Comparison of ENCODE assay signal across 23 mouse cellular contexts in the genomic region with DNA sequence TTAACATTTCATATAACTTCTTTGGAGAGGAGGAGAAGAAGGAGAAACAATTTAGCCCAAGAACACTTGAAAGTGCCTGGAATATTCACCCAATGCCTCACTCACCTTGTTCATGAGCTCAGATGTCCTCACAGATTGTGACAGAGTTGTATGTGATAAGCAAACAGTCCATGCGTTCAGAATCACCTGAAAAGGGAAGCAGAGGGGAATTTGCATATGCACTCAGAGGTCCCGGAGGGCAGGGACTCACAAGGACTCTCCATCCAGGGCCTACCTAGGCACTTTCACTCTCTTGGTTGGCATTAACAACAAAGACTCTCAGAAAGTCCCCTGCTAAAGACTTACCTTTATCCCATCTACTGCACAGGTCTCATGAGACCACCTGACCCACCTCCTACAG.
DNase-seq lines count a peak whose midpoint lies in the region; ATAC-seq and TF ChIP-seq lines count a peak whose summit lies in the region.
"Had no signal": no experiment of that assay in that cellular context is flagged by ENCODE, and none has a peak within 500 bp of the region (broad histone marks: within the 10 kb centered on the region; RNA-seq: fewer than 3 reads in every experiment).

No protein-coding gene starts in this region.

- H3K9me3 ChIP-seq in liver, postnatal 0 days (ENCODE audit: low read length): no peaks in the 10 kb centered on the region
- H3K9me3 ChIP-seq in liver, embryonic 11.5 days (ENCODE audit: control insufficient read depth, low read length): no peaks in the 10 kb centered on the region
- H3K9me3 ChIP-seq: embryonic facial prominence, embryonic 13.5 days; embryonic facial prominence, embryonic 15.5 days; forebrain, embryonic 10.5 days; forebrain, embryonic 12.5 days had no signal

- no peak for TF ChIP-seq POLR2A in spleen, adult 2 months (IDR thresholded peaks at IDR 0.05; ENCODE audit: low read depth, low read length)

- WGBS in liver, postnatal 0 days (ENCODE audit: insufficient replicate concordance): 54% methylated on average over 2 of the region's 2 CpGs
- 66% methylated on average over 2 of the region's 2 CpGs for WGBS in liver, embryonic 11.5 days
- 35% methylated on average over 2 of the region's 2 CpGs for WGBS in spleen, adult 2 months

- ATAC-seq in liver, postnatal 0 days: peak; percentile 95
- ATAC-seq in liver, embryonic 11.5 days (replicated peaks; ENCODE audit: low FRiP score): no peak
- ATAC-seq: forebrain, embryonic 14.5 days had no signal

- TF ChIP-seq CTCF in liver, postnatal 0 days (IDR thresholded peaks at IDR 0.05; ENCODE audit: low read depth): no peak
- no peak for TF ChIP-seq CTCF in spleen, adult 2 months (IDR thresholded peaks at IDR 0.05; ENCODE audit: extremely low read depth, insufficient read depth, insufficient read length, insufficient replicate concordance)

- no peak overlapping the region for H3K9ac ChIP-seq in liver, postnatal 0 days (replicated peaks)
- no peak overlapping the region for H3K9ac ChIP-seq in liver, embryonic 11.5 days (ENCODE audit: low read depth, low read length)
- H3K9ac ChIP-seq: embryonic facial prominence, embryonic 13.5 days; embryonic facial prominence, embryonic 15.5 days; forebrain, embryonic 12.5 days had no signal

- peak; percentile 21 for DNase-seq in liver, postnatal 0 days
- DNase-seq in liver, embryonic 11.5 days (ENCODE audit: low spot score): no peak
- peak; percentile 23 to 41 for DNase-seq in spleen, adult 2 months (ENCODE audit: low read depth in 1 of 2, low spot score in 2 of 2)
- no peak for DNase-seq in spleen, postnatal 4 days (ENCODE audit: low spot score in 2 of 2)
- DNase-seq in B cell, adult 2 months: peak; percentile 56 to 66
- peak; percentile 72 for DNase-seq in splenic B cell, adult 2 months (ENCODE audit: low read depth, low spot score)
- no peak for DNase-seq in layer of hippocampus, adult 11-12 months (ENCODE audit: low spot score)
- DNase-seq: adrenal gland, adult 2 months; adrenal gland, postnatal 10 days; adrenal gland, postnatal 25 days; cerebellum, adult 11 months; cerebellum, adult 18-20 months; cerebellum, adult 8-10 months; cerebellum, adult 9-11 months; cerebellum, postnatal 14 days; cerebellum, postnatal 36 days; embryo, embryonic 11 days had no signal

- H3K27me3 ChIP-seq in liver, postnatal 0 days (ENCODE audit: insufficient read depth, low read length): no peaks in the 10 kb centered on the region
- no peaks in the 10 kb centered on the region for H3K27me3 ChIP-seq in liver, embryonic 11.5 days (replicated peaks; ENCODE audit: control insufficient read depth, insufficient read depth, low read length)
- no peaks in the 10 kb centered on the region for H3K27me3 ChIP-seq in spleen, adult 2 months (ENCODE audit: control insufficient read depth, insufficient read depth, low read length)
- no peaks in the 10 kb centered on the region for H3K27me3 ChIP-seq in splenic B cell, adult 2 months (ENCODE audit: control insufficient read depth, insufficient read depth, low read length, poor library complexity, severe bottlenecking)
- H3K27me3 ChIP-seq: embryonic facial prominence, embryonic 13.5 days; embryonic facial prominence, embryonic 15.5 days; forebrain, embryonic 12.5 days had no signal

- H3K36me3 ChIP-seq in liver, postnatal 0 days (replicated peaks; ENCODE audit: insufficient read depth, low read length): no peaks in the 10 kb centered on the region
- no peaks in the 10 kb centered on the region for H3K36me3 ChIP-seq in liver, embryonic 11.5 days (ENCODE audit: control insufficient read depth, insufficient read depth, low read length)
- no peaks in the 10 kb centered on the region for H3K36me3 ChIP-seq in spleen, adult 2 months (ENCODE audit: control insufficient read depth, insufficient read depth, low read length)
- H3K36me3 ChIP-seq in splenic B cell, adult 2 months (ENCODE audit: control insufficient read depth, insufficient read depth, low read length, poor library complexity, severe bottlenecking): no peaks in the 10 kb centered on the region
- H3K36me3 ChIP-seq: embryonic facial prominence, embryonic 13.5 days; embryonic facial prominence, embryonic 15.5 days; forebrain, embryonic 10.5 days; forebrain, embryonic 12.5 days had no signal

- H3K4me2 ChIP-seq in liver, postnatal 0 days (ENCODE audit: low read depth, low read length): peak overlapping the region; percentile 30
- no peak overlapping the region for H3K4me2 ChIP-seq in liver, embryonic 11.5 days
- H3K4me2 ChIP-seq: embryonic facial prominence, embryonic 13.5 days; embryonic facial prominence, embryonic 15.5 days; forebrain, embryonic 12.5 days had no signal

- H3K4me1 ChIP-seq in liver, postnatal 0 days (ENCODE audit: insufficient read depth): peaks cover 12% of the 10 kb centered on the region
- no peaks in the 10 kb centered on the region for H3K4me1 ChIP-seq in liver, embryonic 11.5 days (replicated peaks; ENCODE audit: control insufficient read depth, insufficient read depth, low read length)
- H3K4me1 ChIP-seq in spleen, adult 2 months (ENCODE audit: control insufficient read depth, insufficient read depth, insufficient read length): peaks cover 13% of the 10 kb centered on the region
- H3K4me1 ChIP-seq: embryonic facial prominence, embryonic 15.5 days; forebrain, embryonic 10.5 days; forebrain, embryonic 12.5 days had no signal

- TF ChIP-seq EP300 in liver, postnatal 0 days (IDR thresholded peaks at IDR 0.05; ENCODE audit: low read depth): no peak

- H3K27ac ChIP-seq in liver, postnatal 0 days (ENCODE audit: low read depth): peak overlapping the region; percentile 82
- no peak overlapping the region for H3K27ac ChIP-seq in liver, embryonic 11.5 days (ENCODE audit: low read depth, low read length)
- no peak overlapping the region for H3K27ac ChIP-seq in spleen, adult 2 months (ENCODE audit: insufficient read depth, low read length)
- H3K27ac ChIP-seq: embryonic facial prominence, embryonic 13.5 days; embryonic facial prominence, embryonic 15.5 days; forebrain, embryonic 10.5 days; forebrain, embryonic 12.5 days had no signal

- no peak overlapping the region for H3K4me3 ChIP-seq in liver, postnatal 0 days (ENCODE audit: low read depth, low read length)
- no peak overlapping the region for H3K4me3 ChIP-seq in liver, embryonic 11.5 days (ENCODE audit: low read depth, low read length)
- no peak overlapping the region for H3K4me3 ChIP-seq in spleen, adult 2 months (ENCODE audit: extremely low read depth, insufficient read depth, insufficient read length)
- H3K4me3 ChIP-seq: embryonic facial prominence, embryonic 13.5 days; embryonic facial prominence, embryonic 15.5 days; erythroblast, embryonic 14.5 days; forebrain, embryonic 10.5 days; forebrain, embryonic 12.5 days had no signal

Comparison
In these comparisons a context has a peak if more than half of its experiments do, and no peak if none do; other contexts are left out.
1. DNase-seq: peak in liver, postnatal 0 days (single experiment), spleen, adult 2 months (2 of 2), B cell, adult 2 months (2 of 2) and splenic B cell, adult 2 months (single experiment); none in liver, embryonic 11.5 days (single experiment), spleen, postnatal 4 days (0 of 2) and layer of hippocampus, adult 11-12 months (single experiment).